Mouse (Mus musculus) hindbrain, postnatal 0 days (tissue): ENCODE results near the gene Ccr9. TPM values are rescaled to one million over a fixed set of nuclear protein-coding genes. Genes with fewer than 3 reads are reported as not detected.

ENCODE experiments used
- ATAC-seq: fragments of 200-750 bp; cut with Nextera tagmentation; 2 replicates; pipeline ENCODE4 v1.8.0; 2017; ENCODE audit warnings: mild to moderate bottlenecking, moderate TSS enrichment, moderate library complexity
- DNase-seq: peaks from one replicate; pipeline ENCODE4 v3.0.0-alpha.2; 2015; ENCODE audit warnings: low spot score
- H3K27ac ChIP-seq: fragments of 300-500 bp; sonication (generic); 2 replicates; pipeline ENCODE4 v1.5.1; 2014; ENCODE audit warnings: mild to moderate bottlenecking
- H3K27me3 ChIP-seq: fragments of 300-500 bp; sonication (generic); 2 replicates; pipeline ENCODE4 v1.6.1; 2014; ENCODE audit warnings: low read length, mixed read lengths; ENCODE audit not compliant: insufficient read depth
- H3K36me3 ChIP-seq: fragments of 300-500 bp; sonication (generic); 2 replicates; pipeline ENCODE4 v1.6.1; 2014; ENCODE audit warnings: low read length, mixed read lengths; ENCODE audit not compliant: insufficient read depth
- H3K4me1 ChIP-seq: fragments of 300-500 bp; sonication (generic); 2 replicates; pipeline ENCODE4 v1.6.1; 2014; ENCODE audit warnings: antibody characterized with exemption, low read length, mixed read lengths; ENCODE audit not compliant: insufficient read depth
- H3K4me2 ChIP-seq: fragments of 300-500 bp; sonication (generic); 2 replicates; pipeline ENCODE4 v1.6.1; 2014; ENCODE audit warnings: low read depth, mild to moderate bottlenecking, low read length, moderate library complexity, mixed read lengths
- H3K4me3 ChIP-seq: fragments of 300-500 bp; sonication (generic); 2 replicates; pipeline ENCODE4 v1.5.1; 2014; ENCODE audit warnings: low read length
- H3K9ac ChIP-seq: fragments of 300-500 bp; sonication (generic); replicated peaks from 2 replicates; pipeline ENCODE4 v1.6.1; 2014; ENCODE audit warnings: mild to moderate bottlenecking, low read length, moderate library complexity, mixed read lengths
- H3K9me3 ChIP-seq: fragments of 300-500 bp; sonication (generic); 2 replicates; pipeline ENCODE4 v1.6.1; 2016; ENCODE audit warnings: low read length, mixed read lengths
- CTCF ChIP-seq: IDR thresholded peaks from 2 replicates; pipeline ENCODE4 v1.5.1; 2016; ENCODE audit warnings: antibody characterized with exemption, control low read depth, low read depth
- WGBS: fragments of 180-500 bp; shearing (Covaris S2); extraction: QIAGEN DNeasy Blood & Tissue Kit; methylation state at CpG from one replicate; pipeline ENCODE4 v1.1.7; 2014; 5-methylcytosine and 5-hydroxymethylcytosine counted together
- polyA plus RNA-seq: library from polyadenylated mRNA; unstranded; fragments of >200 nt; fragmentation: Nextera tagmentation; extraction: Ambion mirVana; gene quantifications from 2 replicates; pipeline ENCODE4 v1.2.1, GENCODE M21; 2015
- total RNA-seq: library from RNA; depleted of rRNA; stranded (reverse); fragments of >200 nt; gene quantifications from 2 replicates; pipeline ENCODE4 v1.2.3, GENCODE M21; 2014

Ccr9 gene
- total and polyA plus RNA-seq, 2 experiments from 2014 or later, result 0.10 to 0.55 TPM

- 81% methylated on average over 2 of the region's 2 CpGs for WGBS
- no peak overlapping the region for H3K27ac ChIP-seq
- peaks cover 8% of the 10 kb centered on the region; the same call in 1 of the 2 replicates for H3K36me3 ChIP-seq
- H3K4me2 ChIP-seq, result no peak overlapping the region
- ATAC-seq (no peak), DNase-seq (no peak)
- no peak overlapping the region for H3K9ac ChIP-seq
- peaks cover 4% of the 10 kb centered on the region for H3K4me1 ChIP-seq
- H3K4me3 ChIP-seq, result no peak overlapping the region
- H3K27me3 ChIP-seq, result no peaks in the 10 kb centered on the region
- H3K9me3 ChIP-seq, result no peaks in the 10 kb centered on the region
- TF ChIP-seq CTCF, result peak; percentile 42
Measured at GRCm38 (mm10) chr9:123713111-123713510, 34.9 kb downstream of the Ccr9 start.

DNA sequence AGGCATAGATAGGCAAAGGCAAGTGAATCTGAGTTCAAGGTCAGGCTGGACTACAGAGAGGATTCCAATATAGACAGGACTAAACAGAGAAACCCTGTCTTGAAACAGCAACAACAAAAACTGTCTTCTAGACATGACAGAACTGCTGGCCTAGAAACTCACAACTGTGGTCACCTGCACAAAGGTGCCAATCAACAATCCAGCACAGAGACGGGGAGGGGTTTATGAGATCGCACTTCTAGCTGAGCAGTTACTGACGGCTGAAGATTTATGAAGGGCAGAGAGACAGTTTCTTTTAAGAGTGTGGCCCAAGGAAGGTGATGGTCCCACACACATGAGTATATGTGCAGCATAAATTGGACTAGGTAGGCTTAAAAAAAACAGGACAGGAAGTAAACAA, 38.1 kb downstream of the Ccr9 start:
- TF ChIP-seq CTCF, result no peak
- Histone ChIP-seq H3K9me3 (no peaks in the 10 kb centered on the region), H3K36me3 (no peaks in the 10 kb centered on the region), H3K27ac (no peak overlapping the region), H3K27me3 (no peaks in the 10 kb centered on the region), H3K4me2 (peak overlapping the region; percentile 82), H3K4me3 (no peak overlapping the region), H3K4me1 (peaks cover 4% of the 10 kb centered on the region), H3K9ac (peak overlapping the region; percentile 17)
- ATAC-seq (no peak), DNase-seq (no peak)
- WGBS, result 67% methylated on average over 3 of the region's 3 CpGs

DNA sequence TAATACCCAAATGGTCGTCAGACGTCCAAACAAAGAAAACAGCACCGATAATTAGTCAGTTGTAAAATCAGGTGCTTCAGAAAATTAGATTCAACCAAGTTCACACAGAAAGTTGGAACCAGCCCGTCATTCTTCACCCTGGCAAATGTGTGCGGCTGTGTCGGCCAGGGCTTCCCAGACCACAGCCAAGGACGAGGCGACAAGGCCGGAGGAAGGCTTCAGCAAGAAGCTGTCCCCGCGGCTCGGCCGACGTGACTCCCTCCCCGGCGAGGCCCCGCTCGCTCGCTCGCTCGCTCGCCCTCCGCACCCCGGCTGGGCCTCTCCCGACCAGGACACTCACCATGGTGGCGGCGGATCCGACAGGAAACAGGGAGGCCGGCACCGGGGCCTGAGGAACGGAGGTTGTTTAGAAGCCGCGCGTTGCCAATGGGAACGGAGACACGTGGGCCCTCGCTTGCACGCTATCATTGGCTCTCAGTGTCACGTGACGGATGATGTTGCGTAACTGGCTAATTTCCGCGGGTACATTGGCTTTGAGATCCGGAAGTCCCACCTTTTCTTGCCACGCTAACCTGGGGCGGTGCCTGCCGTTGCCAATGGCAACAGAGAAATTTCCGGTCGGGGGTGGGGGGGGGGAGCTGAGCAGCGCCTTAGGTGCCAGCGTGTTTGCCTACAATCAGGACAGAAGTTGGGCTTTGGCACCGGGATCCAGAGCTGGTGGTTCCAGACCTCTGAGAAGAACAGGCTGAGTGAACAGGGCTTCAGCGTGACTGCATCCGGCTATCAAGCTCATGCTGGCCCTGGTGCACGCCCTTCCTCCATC, 39.2 kb downstream of the Ccr9 start, which contains the start of gene Lztfl1:
Gene Lztfl1 (minus strand): TSS at position 512 of the 823 bp plus-strand sequence.
- peak; percentile 100 for ATAC-seq
- peaks cover 4% of the 10 kb centered on the region for H3K4me1 ChIP-seq
- peak within 1 kb of the TSS; percentile 76 for H3K9ac ChIP-seq
- no peaks in the 10 kb centered on the region for H3K27me3 ChIP-seq
- H3K27ac ChIP-seq, result peak within 1 kb of the TSS; percentile 71
- H3K36me3 ChIP-seq, result no peaks in the 10 kb centered on the region
- H3K4me3 ChIP-seq, result peak within 1 kb of the TSS; percentile 67
- H3K9me3 ChIP-seq, result no peaks in the 10 kb centered on the region
- no peak for TF ChIP-seq CTCF
- DNase-seq, result peak; percentile 100
- under 1% methylated on average over 55 of the region's 55 CpGs for WGBS
- H3K4me2 ChIP-seq, result peak within 1 kb of the TSS; percentile 82

GRCm38 (mm10) chr9:123722737-123723493, 44.7 kb downstream of the Ccr9 start:
- DNase-seq (no peak), ATAC-seq (no peak)
- H3K4me2 ChIP-seq, result no peak overlapping the region
- no peaks in the 10 kb centered on the region for H3K27me3 ChIP-seq
- H3K9me3 ChIP-seq, result no peaks in the 10 kb centered on the region
- 74% methylated on average over 2 of the region's 2 CpGs for WGBS
- TF ChIP-seq CTCF, result no peak
- H3K27ac ChIP-seq, result no peak overlapping the region
- H3K36me3 ChIP-seq, result no peaks in the 10 kb centered on the region
- no peak overlapping the region for H3K4me3 ChIP-seq
- no peaks in the 10 kb centered on the region for H3K4me1 ChIP-seq
- no peak overlapping the region for H3K9ac ChIP-seq

- Histone ChIP-seq H3K4me3 (no peak overlapping the region), H3K9ac (no peak overlapping the region), H3K27ac (no peak overlapping the region), H3K36me3 (no peaks in the 10 kb centered on the region), H3K9me3 (0 out of 2 replicates have a peak, but pooled peaks cover 2% of the 10 kb centered on the region), H3K27me3 (no peaks in the 10 kb centered on the region), H3K4me1 (no peaks in the 10 kb centered on the region), H3K4me2 (no peak overlapping the region)
- WGBS, result 81% methylated on average over 3 of the region's 3 CpGs
- DNase-seq (no peak), ATAC-seq (no peak)
- no peak for TF ChIP-seq CTCF
Measured at GRCm38 (mm10) chr9:123731271-123731670, 53.0 kb downstream of the Ccr9 start.

DNA sequence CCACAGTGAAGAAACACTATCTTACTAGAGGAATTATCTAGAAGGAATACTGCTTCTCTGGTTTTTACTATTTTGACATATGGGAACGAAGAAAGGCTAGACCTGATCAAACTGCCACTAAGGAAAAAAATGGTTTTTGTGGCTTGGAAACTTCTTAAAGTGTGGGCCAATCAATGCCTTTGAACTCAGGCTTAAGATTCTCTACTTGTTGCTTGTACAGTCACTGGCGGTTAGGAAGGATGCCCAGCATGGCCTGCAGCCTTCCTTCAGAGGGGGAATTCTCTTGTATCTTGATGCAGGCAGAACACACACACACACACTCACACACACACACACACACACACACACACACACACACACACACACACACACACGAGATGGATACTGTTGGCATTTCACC, 55.9 kb downstream of the Ccr9 start:
- H3K9ac ChIP-seq, result no peak overlapping the region
- H3K4me3 ChIP-seq, result no peak overlapping the region
- ATAC-seq (no peak), DNase-seq (no peak)
- no peak overlapping the region for H3K4me2 ChIP-seq
- 81% methylated on average over 3 of the region's 3 CpGs for WGBS
- no peaks in the 10 kb centered on the region for H3K36me3 ChIP-seq
- no peaks in the 10 kb centered on the region for H3K27me3 ChIP-seq
- H3K27ac ChIP-seq, result no peak overlapping the region
- H3K9me3 ChIP-seq, result 0 out of 2 replicates have a peak, but pooled peaks cover 2% of the 10 kb centered on the region
- no peaks in the 10 kb centered on the region for H3K4me1 ChIP-seq
- TF ChIP-seq CTCF, result no peak
